Mouse (Mus musculus): ENCODE measurements at regions not wholly inside any gene's neighbourhood (a gene's known extent, or its start where the extent isn't known, plus 50 kb on each side); places are given as distances from the start of the nearest gene placed in this dataset.

GRCm38 (mm10) chr3:149273993-149274692 lies 283.8 kb upstream of the Adgrl2 start:
- no peak for TF ChIP-seq EP300 (optimal IDR thresholded peaks at IDR 0.05)
- no peak for TF ChIP-seq CTCF (IDR thresholded peaks at IDR 0.05; ENCODE audit: low read depth)
